Mouse (Mus musculus): ENCODE data around the gene Olfr698.

- TF ChIP-seq EP300 (IDR thresholded peaks at IDR 0.05; ENCODE audit: insufficient read depth, low read depth, low read length) (no peak), POLR2A (IDR thresholded peaks at IDR 0.05; ENCODE audit: insufficient read depth, low read length) (no peak), CTCF (IDR thresholded peaks at IDR 0.05; ENCODE audit: low read depth, low read length) (no peak)
Measured at GRCm38 (mm10) chr7:106745811-106746210, 9.4 kb downstream of the Olfr698 start.
